Mouse (Mus musculus) embryo, embryonic 9.5 days (tissue): ENCODE results near the gene Erlin1.

Source experiments
- DNase-seq: peaks from one replicate; pipeline ENCODE4 v3.0.0-alpha.2; 2017; ENCODE audit errors: extremely low spot score

Gene Erlin1

GRCm38 (mm10) chr19:43998802-43999527 is 70.6 kb downstream of the Erlin1 start:
- no peak for DNase-seq

GRCm38 (mm10) chr19:43998101-43998500 is 71.5 kb downstream of the Erlin1 start:
- DNase-seq: no peak

DNA sequence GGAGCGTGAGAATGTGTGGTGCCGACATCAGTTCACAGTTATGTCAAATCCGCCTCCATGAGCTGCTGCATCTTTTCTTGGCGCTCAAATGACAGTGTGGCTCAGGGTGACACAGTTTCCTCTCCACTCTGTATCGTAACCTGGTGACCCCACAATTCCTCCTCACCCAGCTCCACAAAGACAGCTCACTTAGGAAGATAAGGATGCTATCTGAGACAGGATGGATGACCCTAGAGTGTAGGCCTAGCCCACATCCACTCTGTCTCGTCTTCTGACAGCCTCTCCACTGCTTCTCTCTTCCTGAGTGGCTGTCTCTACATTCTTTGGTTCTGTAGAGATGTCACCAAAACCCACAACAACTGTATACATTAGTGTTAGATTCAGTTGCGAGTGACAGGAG is 74.2 kb downstream of the Erlin1 start:
- no peak for DNase-seq

- no peak for DNase-seq
These were observed 77.1 kb downstream of the Erlin1 start for GRCm38 (mm10) chr19:43992464-43992863.

DNA sequence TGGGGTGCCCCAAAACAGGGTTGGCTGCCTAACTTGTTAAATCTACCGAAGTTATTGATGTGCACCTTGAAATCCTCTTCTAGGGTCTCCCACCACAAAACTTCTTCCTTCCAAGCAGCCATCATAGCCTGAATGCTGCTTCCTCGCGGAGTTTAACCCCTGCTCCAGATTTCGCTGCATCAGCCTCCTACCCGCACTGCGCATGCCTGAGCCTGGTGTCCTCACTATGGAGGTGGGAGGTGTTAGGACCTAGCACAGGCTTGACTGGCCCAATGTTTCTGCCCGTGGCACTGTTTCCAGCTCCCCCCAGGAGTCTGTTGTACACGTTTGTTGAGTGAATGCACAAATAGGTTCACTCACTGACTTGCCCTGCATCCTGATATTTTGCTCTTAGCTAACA is 79.2 kb downstream of the Erlin1 start:
- no peak for DNase-seq

GRCm38 (mm10) chr19:43986069-43986794 is 83.4 kb downstream of the Erlin1 start, which contains the start of gene Cpn1:
Gene Cpn1 (minus strand): TSS chr19:43986556.
- DNase-seq: peak; percentile 42
